Mouse (Mus musculus) midbrain, postnatal 0 days (tissue): ENCODE data around the gene Plekha3. TPM values are rescaled to one million over a fixed set of nuclear protein-coding genes. Genes with fewer than 3 reads are reported as not detected.

Experiments used
- ATAC-seq: fragments of 200-750 bp; cut with Nextera tagmentation; 2 replicates; pipeline ENCODE4 v1.8.0; 2017; ENCODE audit warnings: moderate number of reproducible peaks, mild to moderate bottlenecking, moderate TSS enrichment, moderate library complexity; ENCODE audit not compliant: low FRiP score
- DNase-seq: peaks from one replicate; pipeline ENCODE4 v3.0.0-alpha.2; 2015; ENCODE audit warnings: low spot score
- H3K27ac ChIP-seq: fragments of 300-500 bp; sonication (generic); 2 replicates; pipeline ENCODE4 v1.5.1; 2014; ENCODE audit warnings: low read depth, mild to moderate bottlenecking, low read length, mixed read lengths
- H3K27me3 ChIP-seq: fragments of 300-500 bp; sonication (generic); 2 replicates; pipeline ENCODE4 v1.6.1; 2014; ENCODE audit warnings: low read length, control low read depth, mixed read lengths; ENCODE audit not compliant: insufficient read depth
- H3K36me3 ChIP-seq: fragments of 300-500 bp; sonication (generic); 2 replicates; pipeline ENCODE4 v1.6.1; 2014; ENCODE audit warnings: low read length, control low read depth, mixed read lengths; ENCODE audit not compliant: insufficient read depth
- H3K4me1 ChIP-seq: fragments of 300-500 bp; sonication (generic); 2 replicates; pipeline ENCODE4 v1.6.1; 2014; ENCODE audit warnings: mild to moderate bottlenecking, control low read depth, antibody characterized with exemption, low read length, mixed read lengths; ENCODE audit not compliant: insufficient read depth
- H3K4me2 ChIP-seq: fragments of 300-500 bp; sonication (generic); 2 replicates; pipeline ENCODE4 v1.6.1; 2014; ENCODE audit warnings: low read depth, mild to moderate bottlenecking, low read length, mixed read lengths; ENCODE audit not compliant: poor library complexity, severe bottlenecking
- H3K4me3 ChIP-seq: fragments of 300-500 bp; sonication (generic); 2 replicates; pipeline ENCODE4 v1.5.1; 2014; ENCODE audit warnings: low read depth, mild to moderate bottlenecking, low read length, moderate library complexity
- H3K9ac ChIP-seq: fragments of 300-500 bp; sonication (generic); replicated peaks from 2 replicates; pipeline ENCODE4 v1.6.1; 2014; ENCODE audit warnings: mild to moderate bottlenecking, low read length, moderate library complexity, mixed read lengths; ENCODE audit not compliant: poor library complexity, severe bottlenecking
- H3K9me3 ChIP-seq: fragments of 300-500 bp; sonication (generic); 2 replicates; pipeline ENCODE4 v1.6.1; 2016; ENCODE audit warnings: low read length, control low read depth
- CTCF ChIP-seq: IDR thresholded peaks from 2 replicates; pipeline ENCODE4 v1.5.1; 2016; ENCODE audit warnings: antibody characterized with exemption, mild to moderate bottlenecking
- WGBS: fragments of 180-500 bp; shearing (Covaris S2); extraction: QIAGEN DNeasy Blood & Tissue Kit; methylation state at CpG from one replicate; pipeline ENCODE4 v1.1.7; 2014; 5-methylcytosine and 5-hydroxymethylcytosine counted together
- polyA plus RNA-seq: library from polyadenylated mRNA; unstranded; fragments of >200 nt; fragmentation: Nextera tagmentation; extraction: Ambion mirVana; gene quantifications from 2 replicates; pipeline ENCODE4 v1.2.1, GENCODE M21; 2015
- total RNA-seq: library from RNA; depleted of rRNA; stranded (reverse); fragments of >200 nt; gene quantifications from 2 replicates; pipeline ENCODE4 v1.2.3, GENCODE M21; 2014; rRNA removed

Gene Plekha3
- total RNA-seq (19.9 and 22.1 TPM in 2 replicates), polyA plus RNA-seq (6.9 and 8.7 TPM in 2 replicates)

DNA sequence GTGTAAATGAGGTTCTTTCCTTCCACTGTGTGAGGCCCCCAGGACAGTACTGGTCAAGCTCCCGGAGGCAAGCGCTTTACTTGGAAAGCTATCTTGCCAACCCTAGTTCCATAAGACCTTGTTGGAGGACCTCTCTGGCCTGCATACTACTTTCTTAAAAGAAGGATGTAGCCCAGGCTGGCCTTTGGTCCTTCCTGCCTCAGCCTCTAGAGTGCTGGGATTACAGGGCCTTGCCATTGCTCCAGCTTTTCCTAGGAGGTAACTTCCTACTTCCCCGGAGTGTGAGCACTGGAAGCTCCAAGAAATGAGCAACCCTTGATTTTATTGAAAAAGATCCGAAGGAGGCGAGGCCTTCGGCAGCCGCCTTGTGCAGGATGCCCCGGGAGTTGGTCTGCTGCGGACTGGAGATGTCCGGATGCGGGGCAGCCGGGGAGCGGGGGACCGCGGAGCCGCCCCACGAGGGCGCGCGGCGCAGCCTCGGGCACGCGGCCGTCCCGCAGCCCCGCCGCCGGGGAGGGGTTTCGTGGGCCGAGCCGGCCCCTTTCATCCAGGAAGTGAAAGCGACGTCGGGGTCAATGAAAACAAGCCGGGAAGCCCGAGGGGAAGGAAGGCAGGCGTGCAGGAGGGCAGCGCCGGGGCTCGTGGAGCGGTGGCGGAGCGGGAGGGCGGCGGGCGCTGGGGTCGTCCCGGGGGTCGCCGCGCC lies at the start of gene Plekha3:
TSS of gene Plekha3 (plus strand) at position 557 of the 703 bp plus-strand sequence.
- peak; percentile 79 for ATAC-seq
- TF ChIP-seq CTCF, result no peak
- peak within 1 kb of the TSS; percentile 85 for H3K9ac ChIP-seq
- H3K4me2 ChIP-seq, result peak within 1 kb of the TSS; percentile 71
- H3K9me3 ChIP-seq, result no peaks in the 10 kb centered on the region
- peak within 1 kb of the TSS; percentile 83 for H3K27ac ChIP-seq
- peak; percentile 87 for DNase-seq
- H3K27me3 ChIP-seq, result no peaks in the 10 kb centered on the region
- 4% methylated on average over 46 of the region's 52 CpGs for WGBS
- H3K36me3 ChIP-seq, result no peaks in the 10 kb centered on the region
- H3K4me3 ChIP-seq, result peak within 1 kb of the TSS; percentile 90
- peaks cover 10% of the 10 kb centered on the region for H3K4me1 ChIP-seq

DNA sequence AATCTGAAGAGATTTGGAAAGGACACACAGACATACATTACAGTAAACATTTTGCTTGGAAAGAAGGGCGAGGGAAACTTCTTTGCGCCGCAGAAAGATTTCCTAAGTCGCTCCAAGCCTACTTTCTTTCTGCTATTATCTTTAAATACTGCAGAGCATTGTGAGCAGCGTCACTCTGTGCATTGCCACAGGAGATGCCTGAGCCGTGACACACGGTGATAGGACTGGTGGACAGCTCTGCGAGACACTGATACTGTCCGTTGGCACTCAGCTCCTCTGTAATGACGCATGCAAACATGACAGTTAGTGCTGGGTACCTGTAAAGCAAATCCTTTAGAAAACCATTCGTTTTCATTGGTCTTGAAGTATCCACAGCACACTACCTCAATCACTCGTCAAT lies 44.8 kb upstream of the Plekha3 start:
- WGBS, result 93% methylated on average over 12 of the region's 12 CpGs
- no peak overlapping the region for H3K27ac ChIP-seq

DNA sequence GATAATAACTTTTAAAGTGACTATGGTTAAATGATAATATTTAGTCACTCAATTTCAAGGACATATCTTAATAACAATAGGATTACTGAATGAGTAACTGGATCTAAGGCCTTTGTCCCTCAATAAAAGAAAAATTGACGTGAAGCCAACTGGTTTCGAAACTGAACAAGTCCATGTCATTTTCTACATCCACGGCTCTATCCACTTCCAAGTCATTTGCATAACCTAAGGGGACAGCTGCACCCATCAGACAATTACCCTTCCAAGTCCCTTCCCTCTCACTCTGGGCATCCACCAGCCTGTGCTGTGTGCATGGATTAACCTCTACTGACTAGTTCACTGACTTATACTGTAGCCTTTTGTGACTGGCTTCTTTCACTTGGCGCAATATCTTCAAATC lies 43.5 kb upstream of the Plekha3 start:
- H3K4me1 ChIP-seq, result no peaks in the 10 kb centered on the region
- H3K4me3 ChIP-seq, result no peak overlapping the region
- peaks cover 60% of the 10 kb centered on the region for H3K36me3 ChIP-seq
- no peak for TF ChIP-seq CTCF
- no peak overlapping the region for H3K4me2 ChIP-seq
- H3K9me3 ChIP-seq, result no peaks in the 10 kb centered on the region
- DNase-seq (no peak), ATAC-seq (no peak)
- H3K27me3 ChIP-seq, result no peaks in the 10 kb centered on the region
- 51% methylated on average over 4 of the region's 4 CpGs for WGBS
- H3K9ac ChIP-seq, result no peak overlapping the region
- H3K27ac ChIP-seq, result no peak overlapping the region

More for the DNA sequence above, 44.8 kb upstream of the Plekha3 start:
- H3K9me3 ChIP-seq, result no peaks in the 10 kb centered on the region
- H3K4me1 ChIP-seq, result no peaks in the 10 kb centered on the region
- H3K4me2 ChIP-seq, result no peak overlapping the region
- H3K27me3 ChIP-seq, result no peaks in the 10 kb centered on the region
- no peak for TF ChIP-seq CTCF
- ATAC-seq (no peak), DNase-seq (no peak)
- H3K4me3 ChIP-seq, result no peak overlapping the region
- H3K9ac ChIP-seq, result no peak overlapping the region
- peaks cover 51% of the 10 kb centered on the region for H3K36me3 ChIP-seq

DNA sequence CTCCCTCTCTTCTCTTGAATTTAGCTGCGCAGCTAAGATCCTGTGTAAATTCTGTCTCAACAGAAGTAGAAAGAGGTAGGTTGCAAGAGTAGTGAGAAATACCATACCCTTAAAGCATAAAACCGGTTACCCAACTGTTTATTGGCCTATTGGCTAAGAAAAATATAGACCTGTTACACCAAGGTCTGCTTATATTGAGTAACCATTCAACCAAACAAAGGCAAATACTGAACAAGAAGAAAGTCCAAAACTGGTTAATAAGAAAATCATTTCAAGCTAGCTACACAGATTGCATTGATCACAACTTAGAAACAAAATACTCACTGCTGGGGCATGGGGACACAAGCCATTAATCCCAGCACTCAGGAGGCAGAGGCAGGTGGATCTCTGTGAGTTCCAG lies 35.4 kb upstream of the Plekha3 start:
- Histone ChIP-seq H3K4me1 (no peaks in the 10 kb centered on the region), H3K27me3 (no peaks in the 10 kb centered on the region), H3K9me3 (no peaks in the 10 kb centered on the region), H3K27ac (no peak overlapping the region), H3K9ac (no peak overlapping the region), H3K36me3 (peaks cover 43% of the 10 kb centered on the region), H3K4me2 (no peak overlapping the region), H3K4me3 (no peak overlapping the region)
- TF ChIP-seq CTCF, result no peak
- ATAC-seq (no peak), DNase-seq (no peak)
- WGBS, result 97% methylated on average over 2 of the region's 2 CpGs

DNA sequence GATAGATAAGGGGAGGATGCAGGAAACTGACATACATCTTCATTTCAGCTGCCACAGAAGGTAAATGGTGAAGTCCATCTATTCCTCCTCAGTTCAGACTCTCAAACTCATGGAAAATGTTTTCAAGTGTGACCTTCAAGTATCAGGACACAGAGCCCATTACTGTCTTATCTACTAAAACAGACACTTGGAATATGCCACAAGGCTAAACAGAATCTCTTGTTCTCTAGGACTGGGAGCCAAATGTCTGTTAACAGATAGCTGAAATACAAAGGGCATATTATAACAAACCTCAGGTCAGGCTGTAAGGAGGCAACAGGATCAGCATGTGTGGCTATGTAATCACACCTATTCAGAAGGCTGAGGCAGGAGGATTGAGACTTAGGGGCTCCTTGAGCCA lies 31.3 kb upstream of the Plekha3 start:
- no peaks in the 10 kb centered on the region for H3K4me1 ChIP-seq
- no peak overlapping the region for H3K27ac ChIP-seq
- no peak overlapping the region for H3K4me3 ChIP-seq
- H3K27me3 ChIP-seq, result no peaks in the 10 kb centered on the region
- H3K4me2 ChIP-seq, result no peak overlapping the region
- DNase-seq (no peak), ATAC-seq (no peak)
- no peak for TF ChIP-seq CTCF
- no peak overlapping the region for H3K9ac ChIP-seq
- no peaks in the 10 kb centered on the region for H3K9me3 ChIP-seq
- H3K36me3 ChIP-seq, result peaks cover 17% of the 10 kb centered on the region

DNA sequence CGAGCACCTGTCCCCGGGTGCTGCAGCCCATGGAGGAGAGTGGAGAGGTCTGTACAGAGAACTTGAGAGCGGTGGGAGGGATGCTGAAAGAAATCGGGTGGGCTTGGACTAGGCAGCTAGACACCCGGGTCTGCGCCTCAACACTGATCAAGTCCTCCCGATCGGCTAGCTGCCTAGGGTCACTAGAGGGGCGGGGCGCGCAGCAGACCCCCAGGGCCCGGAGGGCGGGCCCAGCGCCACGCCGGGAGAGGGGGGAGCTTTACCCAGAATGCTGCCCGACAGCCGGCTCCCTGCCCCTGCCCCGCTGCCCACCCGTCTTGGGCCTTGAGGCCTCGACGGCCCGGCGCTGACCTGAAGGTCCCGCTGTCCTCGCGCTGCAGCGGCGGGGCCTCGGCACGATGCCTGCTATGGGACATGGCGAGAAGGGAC lies 27.6 kb upstream of the Plekha3 start:
- Histone ChIP-seq H3K4me2 (peak overlapping the region; percentile 72), H3K9ac (peak overlapping the region; percentile 85), H3K4me1 (no peaks in the 10 kb centered on the region), H3K36me3 (no peaks in the 10 kb centered on the region), H3K27ac (peak overlapping the region; percentile 90), H3K4me3 (peak overlapping the region; percentile 86), H3K27me3 (no peaks in the 10 kb centered on the region), H3K9me3 (no peaks in the 10 kb centered on the region)
- ATAC-seq (peak; percentile 67), DNase-seq (peak; percentile 65)
- TF ChIP-seq CTCF, result no peak
- under 1% methylated on average over 32 of the region's 32 CpGs for WGBS
